Mouse (Mus musculus): ENCODE measurements at regions not wholly inside any gene's neighbourhood (a gene's known extent, or its start where the extent isn't known, plus 50 kb on each side); places are given as distances from the start of the nearest gene placed in this dataset.

GRCm38 (mm10) chr10:45763160-45763955, 185.7 kb downstream of the Hace1 start:
- no peak for DNase-seq (ENCODE audit: extremely low read depth, low read depth)

GRCm38 (mm10) chr10:45779720-45780119, 202.1 kb downstream of the Hace1 start:
- no peak for DNase-seq (ENCODE audit: extremely low read depth, low read depth)

- DNase-seq (ENCODE audit: extremely low read depth, low read depth), result peak; percentile 16
Observed at GRCm38 (mm10) chr10:45783026-45783425, 205.4 kb downstream of the Hace1 start.

- DNase-seq (ENCODE audit: extremely low read depth, low read depth), result no peak
Observed at GRCm38 (mm10) chr10:45783461-45784149, 206.0 kb downstream of the Hace1 start.

GRCm38 (mm10) chr10:45784150-45784479, 206.5 kb downstream of the Hace1 start:
- DNase-seq (ENCODE audit: extremely low read depth, low read depth), result no peak

GRCm38 (mm10) chr10:45784575-45784974, 206.9 kb downstream of the Hace1 start:
- no peak for DNase-seq (ENCODE audit: extremely low read depth, low read depth)

DNA sequence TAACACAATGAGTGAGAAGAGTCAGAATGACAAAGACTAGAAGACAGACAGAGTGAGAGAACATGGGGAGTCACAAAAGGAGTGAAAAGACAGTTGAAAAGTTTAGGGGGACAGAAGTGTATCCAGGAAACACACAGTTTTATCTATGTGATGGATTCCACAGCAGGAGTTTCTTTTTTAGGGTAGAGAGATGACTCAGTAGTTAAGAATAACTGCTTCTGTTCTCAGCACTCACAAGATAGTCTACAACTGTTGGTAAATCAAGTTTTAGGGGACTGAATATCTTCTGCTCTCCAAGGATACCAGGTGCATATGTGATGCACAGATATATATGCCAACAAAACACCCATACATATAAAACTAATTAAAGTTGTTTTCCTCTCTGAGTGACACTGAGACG, 210.7 kb downstream of the Hace1 start:
- DNase-seq (ENCODE audit: extremely low read depth, low read depth), result no peak

DNA sequence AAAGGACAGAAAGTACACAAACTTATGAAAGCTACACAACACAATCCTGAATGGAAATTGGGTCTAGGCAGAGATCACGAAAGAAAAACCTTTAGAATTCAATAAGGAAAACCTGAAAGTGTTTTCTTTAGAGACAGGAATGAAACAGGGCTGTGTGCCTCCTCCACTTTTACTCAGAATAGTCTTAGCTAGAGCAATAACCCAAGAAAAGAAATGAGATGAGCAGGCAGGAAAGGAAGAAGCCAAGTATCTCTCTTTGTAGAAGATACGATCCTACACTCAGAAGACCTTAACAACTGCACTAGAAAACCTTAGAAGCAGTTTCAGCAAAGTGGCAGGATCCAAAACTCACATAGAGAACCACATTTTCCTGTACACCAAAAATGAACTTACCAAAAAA, 218.0 kb downstream of the Hace1 start:
- DNase-seq (ENCODE audit: extremely low read depth, low read depth), result no peak

- no peak for DNase-seq (ENCODE audit: extremely low read depth, low read depth)
Observed at GRCm38 (mm10) chr10:45800070-45800851, 222.6 kb downstream of the Hace1 start.

- DNase-seq (ENCODE audit: extremely low read depth, low read depth), result no peak
Observed at GRCm38 (mm10) chr10:45801463-45801862, 223.8 kb downstream of the Hace1 start.

- no peak for DNase-seq (ENCODE audit: extremely low read depth, low read depth)
Observed at GRCm38 (mm10) chr10:45806984-45807827, 229.6 kb downstream of the Hace1 start.

GRCm38 (mm10) chr10:45811882-45812281, 234.3 kb downstream of the Hace1 start:
- peak; percentile 3 for DNase-seq (ENCODE audit: extremely low read depth, low read depth)

DNA sequence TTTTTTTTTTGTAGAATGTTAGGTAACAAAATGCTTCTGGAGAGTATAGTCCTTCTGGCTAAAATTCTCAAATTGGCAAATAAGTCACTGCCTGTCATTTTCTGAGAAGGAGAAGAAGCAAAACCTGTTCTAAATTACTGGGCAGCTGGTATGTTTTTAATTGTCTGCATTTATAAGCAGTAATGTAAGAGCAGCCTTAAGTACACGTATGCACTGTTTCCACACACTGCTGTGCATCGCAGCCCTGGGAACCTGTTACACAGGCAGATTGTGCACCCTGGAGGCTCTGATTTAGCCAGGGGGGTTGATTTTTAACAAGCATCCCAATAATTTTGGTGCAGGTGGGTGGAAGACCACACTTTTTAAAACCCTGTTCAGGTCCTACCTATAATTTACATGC, 236.2 kb downstream of the Hace1 start:
- no peak for DNase-seq (ENCODE audit: extremely low read depth, low read depth)

DNA sequence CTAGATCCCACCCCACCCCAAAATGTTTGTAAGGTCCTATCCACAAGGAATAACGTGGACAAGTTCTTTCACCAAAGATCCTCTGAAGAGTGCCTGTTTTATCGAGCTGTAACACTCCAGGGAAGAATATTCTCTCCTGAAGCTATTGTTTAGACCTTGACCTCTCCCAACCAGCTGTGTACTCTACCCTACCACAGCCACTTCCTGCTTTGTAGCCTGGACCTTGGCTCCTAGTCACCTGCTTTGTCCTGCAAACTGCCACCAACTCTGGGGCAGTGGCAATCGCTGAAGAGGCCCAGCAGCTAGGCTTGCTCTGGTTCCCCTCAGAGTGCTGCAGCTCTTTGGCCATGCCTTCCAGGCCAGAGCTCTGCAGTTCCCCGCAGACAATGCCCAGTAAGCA, 239.1 kb downstream of the Hace1 start:
- no peak for DNase-seq (ENCODE audit: extremely low read depth, low read depth)

- DNase-seq (ENCODE audit: extremely low read depth, low read depth), result no peak
Observed at GRCm38 (mm10) chr10:45820986-45821655, 243.5 kb downstream of the Hace1 start.

GRCm38 (mm10) chr10:45822251-45822650, 244.6 kb downstream of the Hace1 start:
- no peak for DNase-seq (ENCODE audit: extremely low read depth, low read depth)

- DNase-seq (ENCODE audit: extremely low read depth, low read depth), result no peak
Observed at GRCm38 (mm10) chr10:45823612-45824011, 246.0 kb downstream of the Hace1 start.

- DNase-seq (ENCODE audit: extremely low read depth, low read depth), result no peak
Observed at GRCm38 (mm10) chr10:45848654-45849053, 271.0 kb downstream of the Hace1 start.

DNA sequence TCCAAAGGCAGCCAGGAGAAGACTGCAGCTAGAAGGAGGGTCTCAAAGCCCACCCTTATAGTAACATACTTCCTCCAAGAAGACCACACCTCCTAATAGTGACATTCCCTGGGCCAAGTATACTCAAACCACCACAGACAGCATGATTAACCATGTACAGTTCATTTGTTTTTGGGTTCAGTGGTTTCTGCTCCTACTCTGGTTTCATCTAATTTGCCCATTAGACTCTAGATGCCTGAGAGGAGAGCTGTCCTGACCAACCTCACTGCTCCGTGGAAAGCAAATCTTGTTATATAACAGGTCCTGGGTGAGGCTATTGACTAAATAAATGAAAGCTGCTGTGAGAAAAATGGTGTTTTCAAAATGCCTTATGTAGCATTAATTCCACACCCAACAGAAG, 272.2 kb downstream of the Hace1 start:
- DNase-seq (ENCODE audit: extremely low read depth, low read depth), result no peak

- no peak for DNase-seq (ENCODE audit: extremely low read depth, low read depth)
Observed at GRCm38 (mm10) chr10:45850625-45851024, 273.0 kb downstream of the Hace1 start.

DNA sequence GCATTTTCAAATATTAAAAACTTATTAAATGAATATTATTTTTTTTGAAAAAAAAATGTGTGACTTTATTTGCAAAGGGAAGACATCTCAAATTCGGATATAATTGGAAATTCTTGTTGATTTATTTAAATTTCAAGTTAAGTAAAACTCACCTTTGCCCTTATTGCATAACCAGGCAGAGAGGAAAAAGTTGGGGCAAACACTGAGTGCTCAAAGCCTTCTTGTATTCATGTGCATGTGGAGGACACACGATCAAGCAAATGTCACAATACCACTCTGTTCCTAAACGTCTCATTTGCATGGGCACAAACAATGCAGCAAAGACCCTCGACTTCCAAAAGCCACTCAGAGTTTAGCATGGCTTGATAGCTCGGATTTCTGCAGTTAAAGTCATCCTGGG, 275.1 kb downstream of the Hace1 start:
- no peak for DNase-seq (ENCODE audit: extremely low read depth, low read depth)

All from MEL-GATA-1-ER (cell line).